ENCODE assay signal across 10 mouse cellular contexts in genomic region chr2:31194356-31195021, GRCm38 (mm10). TPM values are rescaled to one million over a fixed set of nuclear protein-coding genes. Genes with fewer than 3 reads are reported as not detected.
A peak's percentile ranks its signal among the peaks of the same experiment; 100 is the strongest.
DNase-seq lines count a peak whose midpoint lies in the region; ATAC-seq and TF ChIP-seq lines count a peak whose summit lies in the region.
"Had no signal": no experiment of that assay in that cellular context is flagged by ENCODE, and none has a peak within 500 bp of the region (broad histone marks: within the 10 kb centered on the region; RNA-seq: fewer than 3 reads in every experiment).

No protein-coding gene starts in this region.

- no peak overlapping the region for H3K4me3 ChIP-seq in ES-Bruce4 (ENCODE audit: low read depth, low read length)
- H3K4me3 ChIP-seq in heart, adult 2 months = no peak overlapping the region
- H3K4me3 ChIP-seq in limb, embryonic 12.5 days (replicated peaks) = no peak overlapping the region
- H3K4me3 ChIP-seq: erythroblast, embryonic 14.5 days; neural tube, embryonic 12.5 days had no signal

- peak; percentile 52 for DNase-seq in layer of hippocampus, adult 11-12 months (ENCODE audit: low spot score)
- DNase-seq in layer of hippocampus, adult 9-11 months = no peak
- peak; percentile 52 to 56 for DNase-seq in cerebellum, adult 18-20 months
- no peak for DNase-seq in heart, adult 2 months
- peak; percentile 76 for DNase-seq in retina, postnatal 1 day

- H3K9ac ChIP-seq in ES-Bruce4 (ENCODE audit: low read depth, poor library complexity, severe bottlenecking) = no peak overlapping the region
- H3K9ac ChIP-seq in heart, adult 2 months (ENCODE audit: low read depth, low read length) = no peak overlapping the region
- no peak overlapping the region for H3K9ac ChIP-seq in limb, embryonic 12.5 days (replicated peaks)
- H3K9ac ChIP-seq: neural tube, embryonic 12.5 days had no signal

- H3K79me2 ChIP-seq in heart, adult 2 months (replicated peaks; ENCODE audit: control insufficient read depth, insufficient read depth, low read length) = no peaks in the 10 kb centered on the region

- peak; percentile 60 for TF ChIP-seq CTCF in ES-Bruce4 (IDR thresholded peaks at IDR 0.05; ENCODE audit: low read depth, low read length)
- peak; percentile 95 for TF ChIP-seq CTCF in heart, adult 2 months (IDR thresholded peaks at IDR 0.05)

- TF ChIP-seq POLR2A in ES-Bruce4 (IDR thresholded peaks at IDR 0.05; ENCODE audit: insufficient read depth, low read length) = no peak
- no peak for TF ChIP-seq POLR2A in heart, adult 2 months (IDR thresholded peaks at IDR 0.05; ENCODE audit: insufficient read depth, low read depth, low read length)

- peaks cover 8% of the 10 kb centered on the region; the same call in 1 of the 2 replicates for H3K36me3 ChIP-seq in ES-Bruce4 (ENCODE audit: control insufficient read depth, insufficient read depth, low read length, poor library complexity, severe bottlenecking)
- H3K36me3 ChIP-seq in heart, adult 2 months (ENCODE audit: control insufficient read depth, insufficient read depth, low read length) = peaks cover 3% of the 10 kb centered on the region; the same call in 1 of the 2 replicates
- H3K36me3 ChIP-seq in limb, embryonic 12.5 days = peaks cover 85% of the 10 kb centered on the region

- intact Hi-C loops in heart, adult 2 months (cut with DNase I) = loop anchor here (1.0 kb wide), 1 partner anchor 97 kb away; no protein-coding TSS in a partner anchor

- H3K27ac ChIP-seq in ES-Bruce4 (ENCODE audit: insufficient read depth, low read length) = no peak overlapping the region
- H3K27ac ChIP-seq in heart, adult 2 months = no peak overlapping the region
- H3K27ac ChIP-seq in limb, embryonic 12.5 days = no peak overlapping the region
- H3K27ac ChIP-seq: neural tube, embryonic 12.5 days had no signal

- H3K9me3 ChIP-seq in ES-Bruce4 (replicated peaks; ENCODE audit: control insufficient read depth, insufficient read depth, low read length, poor library complexity, severe bottlenecking) = no peaks in the 10 kb centered on the region
- H3K9me3 ChIP-seq in limb, embryonic 12.5 days = no peaks in the 10 kb centered on the region
- H3K9me3 ChIP-seq: neural tube, embryonic 12.5 days had no signal

- ATAC-seq in limb, embryonic 12.5 days (ENCODE audit: insufficient number of reproducible peaks, insufficient read depth, low FRiP score, low TSS enrichment, low read depth) = 0 out of 2 replicates have a peak, but pooled peaks have one; percentile 37
- no peak for ATAC-seq in inflammation-experienced regulatory T-cells, adult 6 months

- 66% methylated on average over 7 of the region's 7 CpGs for WGBS in heart, adult 2 months
- 71% methylated on average over 7 of the region's 7 CpGs for WGBS in limb, embryonic 12.5 days

- no peak overlapping the region for H3K4me2 ChIP-seq in limb, embryonic 12.5 days
- H3K4me2 ChIP-seq: neural tube, embryonic 12.5 days had no signal

- H3K27me3 ChIP-seq in ES-Bruce4 (ENCODE audit: control insufficient read depth, insufficient read depth, low read length, poor library complexity, severe bottlenecking) = no peaks in the 10 kb centered on the region
- no peaks in the 10 kb centered on the region for H3K27me3 ChIP-seq in heart, adult 2 months (ENCODE audit: control insufficient read depth, insufficient read depth, low read length)
- H3K27me3 ChIP-seq in limb, embryonic 12.5 days = no peaks in the 10 kb centered on the region
- H3K27me3 ChIP-seq: neural tube, embryonic 12.5 days had no signal

- TF ChIP-seq EP300 in ES-Bruce4 (IDR thresholded peaks at IDR 0.05; ENCODE audit: insufficient read depth, low read depth, low read length) = no peak
- TF ChIP-seq EP300 in heart, adult 2 months (IDR thresholded peaks at IDR 0.05; ENCODE audit: insufficient read depth, low read depth, low read length) = no peak

- peaks cover 2% of the 10 kb centered on the region for H3K4me1 ChIP-seq in ES-Bruce4 (ENCODE audit: control insufficient read depth, insufficient read depth, low read length)
- no peaks in the 10 kb centered on the region; the same call in 1 of the 2 replicates for H3K4me1 ChIP-seq in heart, adult 2 months (ENCODE audit: control insufficient read depth, insufficient read depth, low read length)
- no peaks in the 10 kb centered on the region for H3K4me1 ChIP-seq in limb, embryonic 12.5 days (replicated peaks)
- H3K4me1 ChIP-seq: neural tube, embryonic 12.5 days had no signal

RNA-seq across cellular contexts. Expression of gene Gpr107, which starts 42.4 kb away (rescaled TPM):
- 71.9 and 72.5 TPM in 2 replicates for polyA plus RNA-seq in ES-Bruce4 (2011; ENCODE audit: insufficient read depth, insufficient read length, low read depth, missing spikeins)
- 10 to 100 TPM; 29.0 to 30.9 TPM for total RNA-seq in heart, adult 2 months (2021)
- polyA plus RNA-seq in heart, adult 2 months (2012; rRNA removed) = 16.0 and 32.3 TPM in 2 replicates
- polyA plus RNA-seq in limb, embryonic 12.5 days (2016; fragmentation: Nextera tagmentation; extraction: Ambion mirVana) = 36.4 and 38.9 TPM in 2 replicates
- polyA plus RNA-seq in inflammation-experienced regulatory T-cells, adult 6 months (2017; shearing (Covaris generic)) = 10 to 100 TPM; 49.2 to 57.0 (median 50.5) TPM

RNA-seq across cellular contexts. Expression of gene Ncs1, which starts 51.1 kb away (rescaled TPM):
- polyA plus RNA-seq in ES-Bruce4 (2011; ENCODE audit: insufficient read depth, insufficient read length, low read depth, missing spikeins) = 6.2 and 9.7 TPM in 2 replicates
- 10 to 100 TPM; 11.8 to 14.1 TPM for total RNA-seq in heart, adult 2 months (2021)
- polyA plus RNA-seq in heart, adult 2 months (2012; rRNA removed) = 5.9 and 8.3 TPM in 2 replicates
- 53.6 and 54.4 TPM in 2 replicates for polyA plus RNA-seq in limb, embryonic 12.5 days (2016; fragmentation: Nextera tagmentation; extraction: Ambion mirVana)
- 1 to 10 TPM in 2 of 3 experiments, under 1 TPM in 1; 0.63 to 1.4 (median 1.4) TPM for polyA plus RNA-seq in inflammation-experienced regulatory T-cells, adult 6 months (2017; shearing (Covaris generic))
- polyA plus RNA-seq: erythroblast, embryonic 14.5 days had no signal

RNA-seq across cellular contexts. Expression of gene Fnbp1, which starts 52.7 kb away (rescaled TPM):
- 77.7 and 84.7 TPM in 2 replicates for polyA plus RNA-seq in ES-Bruce4 (2011; ENCODE audit: insufficient read depth, insufficient read length, low read depth, missing spikeins)
- total RNA-seq in heart, adult 2 months (2021) = 10 to 100 TPM; 49.0 to 53.6 TPM
- 40.3 and 46.1 TPM in 2 replicates for polyA plus RNA-seq in heart, adult 2 months (2012; rRNA removed)
- polyA plus RNA-seq in limb, embryonic 12.5 days (2016; fragmentation: Nextera tagmentation; extraction: Ambion mirVana) = 15.3 and 19.8 TPM in 2 replicates
- 100 to 1,000 TPM in 2 of 3 experiments, 10 to 100 TPM in 1; 86.1 to 123 (median 103) TPM for polyA plus RNA-seq in inflammation-experienced regulatory T-cells, adult 6 months (2017; shearing (Covaris generic))

Comparison
In these comparisons a context has a peak if more than half of its experiments do, and no peak if none do; other contexts are left out.
1. DNase-seq: peak in layer of hippocampus, adult 11-12 months (single experiment), cerebellum, adult 18-20 months (2 of 2) and retina, postnatal 1 day (single experiment); none in layer of hippocampus, adult 9-11 months (single experiment) and heart, adult 2 months (0 of 2).